Mouse (Mus musculus): ENCODE measurements around the gene Hrh2. TPM values are rescaled to one million over a fixed set of nuclear protein-coding genes. Genes with fewer than 3 reads are reported as not detected.
A peak's percentile ranks its signal among the peaks of the same experiment; 100 is the strongest.

Hrh2 gene
- 0.96 and 1.0 TPM in 2 replicates for polyA plus RNA-seq (2012; rRNA removed)

- peak; percentile 36 for DNase-seq (ENCODE audit: low read depth)
- TF ChIP-seq POLR2A (IDR thresholded peaks at IDR 0.05; ENCODE audit: borderline replicate concordance, extremely low read depth, insufficient read depth, insufficient read length, poor library complexity, severe bottlenecking): no peak
- no peak for TF ChIP-seq CTCF (IDR thresholded peaks at IDR 0.05; ENCODE audit: borderline replicate concordance, extremely low read depth, insufficient read depth, insufficient read length)
Measured at GRCm38 (mm10) chr13:54192021-54192481, at the start of gene Hrh2. TSS of gene Hrh2 (plus strand) at chr13:54192129.

GRCm38 (mm10) chr13:54143788-54144187, 48.1 kb upstream of the Hrh2 start:
- TF ChIP-seq CTCF (IDR thresholded peaks at IDR 0.05; ENCODE audit: borderline replicate concordance, extremely low read depth, insufficient read depth, insufficient read length): no peak
- no peak for TF ChIP-seq POLR2A (IDR thresholded peaks at IDR 0.05; ENCODE audit: borderline replicate concordance, extremely low read depth, insufficient read depth, insufficient read length, poor library complexity, severe bottlenecking)
- peak; percentile 61 for DNase-seq (ENCODE audit: low read depth)

GRCm38 (mm10) chr13:54144624-54145023, 47.3 kb upstream of the Hrh2 start:
- no peak for DNase-seq (ENCODE audit: low read depth)
- no peak for TF ChIP-seq CTCF (IDR thresholded peaks at IDR 0.05; ENCODE audit: borderline replicate concordance, extremely low read depth, insufficient read depth, insufficient read length)
- no peak for TF ChIP-seq POLR2A (IDR thresholded peaks at IDR 0.05; ENCODE audit: borderline replicate concordance, extremely low read depth, insufficient read depth, insufficient read length, poor library complexity, severe bottlenecking)

GRCm38 (mm10) chr13:54147328-54147727, 44.6 kb upstream of the Hrh2 start:
- TF ChIP-seq CTCF (IDR thresholded peaks at IDR 0.05; ENCODE audit: borderline replicate concordance, extremely low read depth, insufficient read depth, insufficient read length): peak; percentile 25; the same call in 1 of the 2 replicates
- TF ChIP-seq POLR2A (IDR thresholded peaks at IDR 0.05; ENCODE audit: borderline replicate concordance, extremely low read depth, insufficient read depth, insufficient read length, poor library complexity, severe bottlenecking): no peak
- DNase-seq (ENCODE audit: low read depth): no peak

GRCm38 (mm10) chr13:54152421-54152820, 39.5 kb upstream of the Hrh2 start:
- DNase-seq (ENCODE audit: low read depth): no peak
- TF ChIP-seq CTCF (IDR thresholded peaks at IDR 0.05; ENCODE audit: borderline replicate concordance, extremely low read depth, insufficient read depth, insufficient read length) (0 out of 2 replicates have a peak, but pooled peaks have one; percentile 8), POLR2A (IDR thresholded peaks at IDR 0.05; ENCODE audit: borderline replicate concordance, extremely low read depth, insufficient read depth, insufficient read length, poor library complexity, severe bottlenecking) (no peak)

- TF ChIP-seq CTCF (IDR thresholded peaks at IDR 0.05; ENCODE audit: borderline replicate concordance, extremely low read depth, insufficient read depth, insufficient read length): no peak
- TF ChIP-seq POLR2A (IDR thresholded peaks at IDR 0.05; ENCODE audit: borderline replicate concordance, extremely low read depth, insufficient read depth, insufficient read length, poor library complexity, severe bottlenecking): no peak
- peak; percentile 68 for DNase-seq (ENCODE audit: low read depth)
Measured at GRCm38 (mm10) chr13:54152911-54153310, 39.0 kb upstream of the Hrh2 start.

GRCm38 (mm10) chr13:54153672-54154218, 38.2 kb upstream of the Hrh2 start:
- DNase-seq (ENCODE audit: low read depth): no peak
- TF ChIP-seq POLR2A (IDR thresholded peaks at IDR 0.05; ENCODE audit: borderline replicate concordance, extremely low read depth, insufficient read depth, insufficient read length, poor library complexity, severe bottlenecking) (no peak), CTCF (IDR thresholded peaks at IDR 0.05; ENCODE audit: borderline replicate concordance, extremely low read depth, insufficient read depth, insufficient read length) (no peak)

GRCm38 (mm10) chr13:54155822-54156221, 36.1 kb upstream of the Hrh2 start:
- TF ChIP-seq CTCF (IDR thresholded peaks at IDR 0.05; ENCODE audit: borderline replicate concordance, extremely low read depth, insufficient read depth, insufficient read length) (no peak), POLR2A (IDR thresholded peaks at IDR 0.05; ENCODE audit: borderline replicate concordance, extremely low read depth, insufficient read depth, insufficient read length, poor library complexity, severe bottlenecking) (no peak)

GRCm38 (mm10) chr13:54159256-54159655, 32.7 kb upstream of the Hrh2 start:
- peak; percentile 74 for DNase-seq (ENCODE audit: low read depth)

More at GRCm38 (mm10) chr13:54155822-54156221, 36.1 kb upstream of the Hrh2 start:
- DNase-seq (ENCODE audit: low read depth): no peak

GRCm38 (mm10) chr13:54159756-54160155, 32.2 kb upstream of the Hrh2 start:
- TF ChIP-seq POLR2A (IDR thresholded peaks at IDR 0.05; ENCODE audit: borderline replicate concordance, extremely low read depth, insufficient read depth, insufficient read length, poor library complexity, severe bottlenecking) (no peak), CTCF (IDR thresholded peaks at IDR 0.05; ENCODE audit: borderline replicate concordance, extremely low read depth, insufficient read depth, insufficient read length) (no peak)

More at GRCm38 (mm10) chr13:54159256-54159655, 32.7 kb upstream of the Hrh2 start:
- TF ChIP-seq POLR2A (IDR thresholded peaks at IDR 0.05; ENCODE audit: borderline replicate concordance, extremely low read depth, insufficient read depth, insufficient read length, poor library complexity, severe bottlenecking): no peak
- no peak for TF ChIP-seq CTCF (IDR thresholded peaks at IDR 0.05; ENCODE audit: borderline replicate concordance, extremely low read depth, insufficient read depth, insufficient read length)

GRCm38 (mm10) chr13:54160546-54160945, 31.4 kb upstream of the Hrh2 start:
- DNase-seq (ENCODE audit: low read depth): no peak
- TF ChIP-seq POLR2A (IDR thresholded peaks at IDR 0.05; ENCODE audit: borderline replicate concordance, extremely low read depth, insufficient read depth, insufficient read length, poor library complexity, severe bottlenecking): no peak
- TF ChIP-seq CTCF (IDR thresholded peaks at IDR 0.05; ENCODE audit: borderline replicate concordance, extremely low read depth, insufficient read depth, insufficient read length): no peak

More at GRCm38 (mm10) chr13:54159756-54160155, 32.2 kb upstream of the Hrh2 start:
- no peak for DNase-seq (ENCODE audit: low read depth)

- TF ChIP-seq POLR2A (IDR thresholded peaks at IDR 0.05; ENCODE audit: borderline replicate concordance, extremely low read depth, insufficient read depth, insufficient read length, poor library complexity, severe bottlenecking): no peak
- no peak for TF ChIP-seq CTCF (IDR thresholded peaks at IDR 0.05; ENCODE audit: borderline replicate concordance, extremely low read depth, insufficient read depth, insufficient read length)
- DNase-seq (ENCODE audit: low read depth): no peak
Measured at GRCm38 (mm10) chr13:54161514-54161913, 30.4 kb upstream of the Hrh2 start.
